Mouse (Mus musculus): ENCODE measurements around the gene Nlgn1.

Nlgn1 gene

DNA sequence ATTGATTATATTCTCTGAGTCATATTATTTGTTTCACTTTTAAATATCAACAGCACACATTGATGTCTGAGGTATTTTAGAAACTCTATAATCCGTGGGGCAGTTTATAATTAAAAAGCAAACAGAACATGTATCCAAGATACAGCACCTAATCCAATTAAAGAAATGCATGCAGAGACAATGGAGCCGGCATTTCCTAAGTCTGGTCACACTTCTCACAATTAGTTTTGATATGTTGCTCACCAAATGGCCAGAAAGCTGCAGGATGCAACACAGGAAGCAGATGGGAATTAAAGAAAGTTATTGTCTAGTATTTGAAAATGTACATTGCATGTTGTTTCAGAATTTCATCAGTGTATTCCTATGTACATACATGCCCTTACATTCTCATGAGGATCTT, 550.6 kb downstream of the Nlgn1 start:
- DNase-seq: no peak

DNA sequence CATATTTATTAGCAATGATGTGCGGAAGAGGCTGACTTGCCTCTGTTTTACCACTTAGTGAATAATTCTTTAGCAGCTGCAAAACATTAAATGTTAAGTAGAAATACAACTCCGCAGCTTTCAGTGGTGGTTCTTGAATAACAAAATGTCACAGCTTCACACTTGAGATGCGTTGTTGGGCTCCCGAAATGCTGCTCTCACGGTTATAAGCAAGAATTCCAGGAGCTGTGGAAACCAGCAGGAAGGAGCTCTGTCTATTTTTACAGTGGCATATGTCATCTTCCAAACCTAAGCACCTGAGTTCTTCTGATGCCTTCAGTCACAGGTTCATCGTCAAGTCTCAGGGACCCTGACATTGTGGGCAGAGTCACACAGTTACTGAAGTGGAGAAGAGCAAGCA, 556.8 kb downstream of the Nlgn1 start:
- DNase-seq: no peak

DNA sequence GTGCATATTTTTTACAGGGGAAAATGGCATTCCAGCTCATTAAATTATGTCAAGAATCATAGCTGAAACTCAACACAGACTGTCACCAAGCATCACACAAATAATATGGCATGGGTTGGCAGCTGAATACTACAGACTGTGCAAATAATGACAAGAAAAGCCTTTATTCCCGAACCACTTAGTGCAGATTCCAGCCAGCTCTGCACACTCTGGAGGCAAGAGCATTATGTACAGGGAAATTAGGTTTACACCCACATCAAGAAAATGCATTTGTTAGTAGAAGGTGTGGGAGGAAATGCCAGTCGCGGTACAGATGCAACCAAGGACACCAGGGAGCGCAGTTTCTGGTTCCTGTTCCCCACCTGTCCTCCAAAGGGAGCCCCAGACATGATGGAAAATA, 558.4 kb downstream of the Nlgn1 start:
- peak; percentile 68 for DNase-seq

DNA sequence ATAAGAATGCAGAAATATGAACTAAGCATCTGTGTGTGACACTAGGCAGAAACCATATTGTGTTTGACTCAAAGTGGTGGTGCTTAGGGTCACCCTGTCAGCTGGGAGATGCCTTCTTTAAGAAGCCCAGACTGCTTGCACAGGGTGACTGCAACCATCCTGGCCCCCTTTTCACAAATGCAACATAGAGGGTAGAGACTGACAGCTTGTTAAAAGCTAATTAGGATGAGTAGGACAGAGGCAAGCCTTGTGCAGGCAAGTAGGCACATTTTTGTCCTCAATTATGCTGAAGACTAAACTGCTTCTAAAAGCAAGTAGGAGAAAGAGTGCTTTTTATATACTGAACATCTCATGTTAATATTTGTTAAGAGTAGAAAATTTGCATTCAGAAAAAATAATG, 558.8 kb downstream of the Nlgn1 start:
- peak; percentile 17 for DNase-seq

DNA sequence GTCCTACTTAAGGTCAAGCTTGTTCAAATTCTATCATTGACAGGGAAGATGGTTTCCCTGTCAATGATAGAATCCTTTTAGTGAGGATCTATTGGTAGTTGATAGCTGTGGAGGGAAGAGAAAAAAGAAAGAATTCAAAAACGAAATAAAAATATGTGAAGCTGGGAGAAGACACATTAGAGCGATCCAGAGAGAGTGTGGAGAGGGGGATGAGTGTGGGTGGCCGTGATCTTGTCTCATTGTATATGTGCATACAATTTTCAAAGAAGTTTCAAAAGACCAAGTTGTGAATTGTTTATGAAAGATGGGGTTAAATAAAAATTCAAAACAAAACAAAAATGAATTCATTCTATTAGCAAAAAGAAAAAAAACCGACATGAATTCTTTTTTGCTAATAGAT, 568.6 kb downstream of the Nlgn1 start:
- no peak for DNase-seq

DNA sequence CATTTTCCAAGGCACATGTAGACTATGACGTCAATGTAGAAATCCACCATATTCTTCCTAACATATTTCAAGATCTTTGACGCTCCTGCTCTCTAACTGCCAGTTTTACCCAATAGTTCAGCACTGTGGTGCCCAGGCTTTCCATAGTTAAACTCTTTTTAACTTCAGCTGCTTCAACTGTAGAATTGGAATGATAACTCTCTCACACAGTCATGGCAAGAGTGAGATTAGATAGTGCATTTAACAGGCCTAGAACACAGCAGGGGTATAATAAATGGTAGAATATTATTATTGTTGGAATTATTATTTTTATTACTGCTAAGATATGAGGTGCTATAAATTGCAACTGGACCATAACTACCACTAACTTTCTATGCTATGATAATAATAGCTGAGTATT, 574.4 kb downstream of the Nlgn1 start:
- DNase-seq: no peak

DNA sequence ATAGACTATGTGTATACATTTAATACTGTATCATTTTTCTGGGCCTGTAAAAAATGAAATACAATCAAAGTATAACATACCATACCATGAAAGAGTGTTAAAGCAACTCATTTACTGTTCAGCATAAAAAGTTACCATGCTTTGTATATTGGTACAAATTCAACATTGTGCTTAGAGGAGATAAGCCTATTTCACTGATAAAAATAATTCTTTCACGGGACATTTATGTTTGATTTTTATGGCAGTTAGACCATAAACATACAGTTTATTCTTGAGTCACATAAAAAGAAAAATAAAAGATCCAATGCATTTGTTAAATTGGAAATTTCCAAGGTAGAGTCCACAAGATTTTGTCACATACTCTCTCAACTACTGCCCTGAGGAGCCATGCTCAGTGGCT, 608.1 kb downstream of the Nlgn1 start:
- no peak for DNase-seq

DNA sequence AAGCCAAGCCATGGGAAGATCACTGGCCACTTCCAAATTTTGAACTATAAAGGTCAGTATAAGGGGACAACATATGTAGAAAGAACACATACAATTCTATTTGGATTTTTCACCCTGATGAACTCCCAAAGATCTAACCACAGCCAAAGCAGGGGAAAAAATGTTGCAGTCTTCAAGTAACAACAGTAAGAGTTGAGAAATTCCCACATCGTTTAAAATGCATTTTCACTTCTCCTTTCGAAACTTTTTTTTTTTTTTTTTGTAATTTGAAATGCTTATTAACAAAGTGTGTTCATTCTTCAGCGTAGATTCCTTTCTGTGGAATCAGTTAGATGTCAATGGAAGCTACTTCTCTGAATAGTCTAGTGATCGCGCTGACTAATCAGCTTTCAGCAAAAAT, 610.8 kb downstream of the Nlgn1 start:
- DNase-seq: no peak

DNA sequence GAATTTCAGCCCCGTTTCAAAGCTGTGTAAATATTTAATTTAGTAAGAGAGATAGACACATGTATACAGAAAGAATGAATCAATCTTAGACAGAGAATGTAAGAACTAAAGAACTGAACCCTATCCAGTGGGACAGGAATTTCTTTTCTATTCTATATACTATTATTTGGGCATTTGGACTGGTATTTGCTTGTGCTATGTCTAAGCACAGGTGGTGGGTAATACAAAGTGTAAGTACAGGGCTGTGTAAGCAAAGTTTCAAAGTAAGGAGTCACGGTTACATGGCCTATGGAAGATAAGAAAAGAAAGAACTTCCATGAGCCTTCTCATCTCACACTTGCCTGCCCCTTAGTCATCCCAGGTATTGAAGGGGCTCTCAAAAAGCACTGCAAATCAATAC, 624.9 kb downstream of the Nlgn1 start:
- DNase-seq: no peak

DNA sequence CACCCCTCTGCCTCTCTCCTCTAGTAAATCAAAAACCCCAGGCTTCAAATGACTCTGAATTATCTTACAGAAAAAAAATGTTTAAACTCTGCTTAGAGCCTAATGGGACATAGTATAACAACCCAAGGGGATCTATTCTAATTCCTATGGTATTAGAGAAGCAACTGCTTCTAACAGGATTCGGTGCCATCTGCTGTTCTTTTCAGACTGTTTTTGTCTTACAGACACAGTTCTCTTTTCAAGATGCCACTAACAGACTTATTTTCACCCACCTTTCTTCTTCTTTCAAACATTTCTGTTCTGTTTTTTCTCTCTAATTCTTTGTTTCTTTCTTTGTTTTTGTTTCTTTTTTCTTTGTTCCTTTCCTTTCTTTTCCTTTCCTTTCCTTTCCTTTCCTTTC, 635.0 kb downstream of the Nlgn1 start:
- DNase-seq: no peak

DNA sequence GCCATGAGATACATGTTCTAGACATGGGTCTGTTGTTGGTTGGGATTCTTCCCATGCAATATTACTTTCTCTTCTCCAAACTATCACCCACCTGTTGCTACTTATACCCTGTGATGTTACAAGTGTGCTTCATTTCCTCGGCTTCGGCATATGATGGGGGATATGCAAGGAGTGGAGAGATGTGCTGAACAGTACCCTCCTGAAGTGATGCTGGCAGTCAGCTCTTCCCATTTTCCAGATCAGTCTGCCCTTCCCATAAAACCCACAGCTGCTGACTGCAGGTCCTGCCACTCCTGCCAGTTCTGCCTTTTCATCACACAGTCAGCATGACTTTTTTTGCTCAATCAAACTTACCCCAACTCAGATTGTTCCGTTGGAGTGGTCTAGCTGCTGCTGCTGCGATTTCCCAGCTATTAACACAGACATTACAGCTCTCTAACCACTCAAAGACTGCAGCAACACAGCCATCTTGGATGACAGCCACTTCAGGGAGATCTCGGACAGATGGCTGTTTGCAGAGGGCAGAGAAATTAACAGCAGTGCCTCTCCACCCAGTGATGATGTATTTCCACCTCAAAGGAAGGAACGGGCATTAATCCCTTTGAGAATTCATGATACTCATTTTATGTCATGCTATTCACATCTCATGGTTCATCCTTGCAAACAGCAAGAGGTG, 643.3 kb downstream of the Nlgn1 start:
- peak; percentile 36 for DNase-seq

DNA sequence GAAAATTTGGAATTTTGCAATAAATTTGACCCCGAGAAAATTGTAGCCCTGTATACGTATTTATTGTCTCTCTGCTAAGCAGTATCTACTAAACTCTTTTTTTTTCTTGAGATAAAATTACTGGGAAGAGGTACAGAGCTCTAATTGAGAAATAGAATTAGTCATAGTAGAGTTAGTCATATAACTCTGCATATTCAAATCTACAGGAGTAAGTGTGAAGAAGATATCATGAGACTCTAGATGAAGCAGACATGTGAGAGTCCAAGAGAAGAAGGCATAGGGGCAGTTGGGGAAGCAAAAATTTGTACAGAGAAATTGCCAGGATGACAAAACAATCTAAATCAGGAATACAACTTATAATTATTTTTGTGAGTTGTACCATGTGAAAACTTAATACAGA, 648.6 kb downstream of the Nlgn1 start:
- no peak for DNase-seq

DNA sequence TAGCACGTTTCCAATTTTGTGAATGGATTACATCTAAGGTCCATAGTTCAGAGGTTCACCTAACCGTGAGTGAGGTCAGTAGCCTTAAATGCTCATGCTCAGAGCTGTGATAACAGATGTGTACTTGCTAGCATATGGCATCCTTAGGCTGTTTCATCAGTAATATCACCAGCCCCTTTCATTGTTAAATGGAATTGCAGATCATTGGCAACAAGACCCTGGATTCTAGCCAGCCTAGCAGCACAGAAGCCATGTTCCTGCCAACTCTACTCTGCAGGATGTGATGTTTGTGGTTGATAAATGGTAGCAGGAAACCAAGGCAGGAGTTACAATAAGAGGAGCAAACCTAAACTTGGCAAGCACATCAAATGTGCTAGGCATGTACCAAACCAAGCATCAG, 652.9 kb downstream of the Nlgn1 start:
- DNase-seq: peak; percentile 81

DNA sequence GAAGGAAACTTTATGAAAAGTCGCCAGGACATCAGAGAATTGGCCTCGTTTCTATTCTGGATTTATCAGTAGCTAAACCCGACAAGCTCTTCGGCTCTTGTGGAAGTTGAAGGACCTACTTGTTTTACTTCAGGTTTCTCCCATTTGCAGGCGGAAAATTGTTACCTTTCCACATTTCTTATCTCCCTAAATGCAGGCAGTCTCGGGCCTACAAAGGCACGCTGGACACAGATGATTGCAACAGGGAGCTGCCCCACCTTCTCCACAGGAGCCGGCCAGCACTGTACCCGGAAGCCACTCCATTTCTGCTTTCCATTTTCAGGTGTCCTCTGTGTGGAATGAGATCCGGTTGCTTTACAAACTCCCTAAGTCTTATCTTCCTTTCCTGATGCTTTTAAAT, 656.4 kb downstream of the Nlgn1 start:
- no peak for DNase-seq

DNA sequence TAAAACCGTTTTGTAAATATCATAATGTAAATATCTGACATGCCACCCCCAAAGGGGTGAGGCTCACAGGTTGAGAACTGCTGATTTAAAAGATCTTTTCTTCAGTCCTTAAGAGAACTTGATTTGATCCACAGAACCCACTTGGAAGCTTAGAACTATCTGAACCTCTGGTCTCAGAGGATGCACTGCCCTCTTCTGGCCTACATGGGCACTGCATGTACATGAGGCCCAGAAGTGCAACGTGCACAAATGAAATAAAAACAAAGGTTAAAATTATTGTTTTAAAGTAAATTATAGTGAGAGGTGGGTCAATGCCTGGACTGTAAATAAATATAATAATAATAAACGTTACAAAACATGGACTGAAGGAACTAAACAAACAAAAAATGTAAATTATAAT, 657.2 kb downstream of the Nlgn1 start:
- DNase-seq: no peak

DNA sequence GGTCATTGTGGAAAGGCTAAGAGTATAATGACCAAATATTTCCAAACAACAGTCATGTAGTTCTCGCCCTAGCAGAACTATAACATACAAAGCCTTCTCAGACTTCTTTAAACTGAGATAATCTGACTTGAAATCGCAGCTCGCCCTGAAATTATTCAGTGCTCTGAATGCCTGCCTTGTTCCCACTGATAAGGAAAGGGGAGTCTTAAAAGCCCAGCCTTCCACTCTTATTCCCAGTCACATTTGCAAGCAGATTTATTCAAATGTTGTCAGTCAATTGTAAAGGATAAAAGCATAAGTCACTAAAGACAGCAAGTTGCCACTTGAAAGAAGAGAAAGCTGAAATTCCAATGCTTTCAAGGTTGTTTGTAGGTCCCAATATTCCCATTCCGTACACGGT, 658.9 kb downstream of the Nlgn1 start:
- DNase-seq: no peak

DNA sequence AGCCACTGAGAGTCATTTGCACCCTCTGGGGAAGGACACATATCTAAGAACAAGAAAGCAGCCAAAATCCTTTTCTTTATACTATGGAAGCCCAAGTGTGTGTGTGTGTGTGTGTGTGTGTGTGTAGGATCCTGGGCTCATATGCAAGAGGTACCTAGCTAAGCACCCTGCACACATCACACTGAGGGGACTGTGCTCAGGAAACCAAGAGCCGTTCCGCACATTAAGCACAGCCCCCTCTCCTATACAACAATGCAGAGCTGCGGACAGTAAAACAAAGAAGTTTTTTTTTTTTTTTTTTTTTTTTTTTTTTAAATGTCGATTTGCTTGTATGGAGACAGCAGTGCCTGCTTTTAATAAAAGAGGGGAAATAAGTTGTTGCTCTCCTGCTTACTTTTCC, 659.5 kb downstream of the Nlgn1 start:
- no peak for DNase-seq

DNA sequence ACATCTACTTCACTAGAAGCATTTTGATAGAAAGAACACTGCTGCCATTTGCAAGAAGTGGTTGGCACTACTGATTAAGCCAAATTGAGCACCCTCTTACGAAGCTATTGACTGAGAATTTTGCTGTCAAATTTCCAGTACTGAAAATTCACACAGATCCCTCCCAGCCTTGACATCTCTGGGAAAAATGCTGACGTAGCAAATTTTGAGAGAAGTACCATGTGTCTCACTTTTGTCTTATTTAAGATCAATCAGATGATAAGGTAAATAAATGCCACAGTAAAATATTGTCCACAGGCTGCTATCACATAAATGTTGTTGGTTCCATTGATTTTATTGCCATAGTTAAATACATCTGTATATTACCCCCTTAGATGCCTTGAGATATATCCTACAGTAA, 668.8 kb downstream of the Nlgn1 start:
- no peak for DNase-seq

DNA sequence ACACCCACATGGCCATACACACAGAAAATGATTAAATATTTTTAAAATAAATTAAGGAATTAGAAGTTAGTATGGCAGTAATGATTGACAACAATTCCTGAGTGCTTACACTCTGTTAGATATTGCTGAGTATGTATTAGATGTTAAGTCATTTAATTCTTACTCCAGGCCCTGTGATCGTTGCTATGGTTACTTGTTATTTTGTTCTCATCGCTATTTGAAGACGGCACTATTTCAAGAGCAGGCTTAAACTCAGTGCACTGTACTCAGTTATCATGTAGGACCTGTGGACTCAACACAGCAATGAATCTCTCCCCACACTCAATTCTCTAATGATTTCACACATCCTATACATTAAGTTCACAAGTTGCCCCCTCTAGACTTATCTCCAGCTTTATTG, 672.0 kb downstream of the Nlgn1 start:
- no peak for DNase-seq

DNA sequence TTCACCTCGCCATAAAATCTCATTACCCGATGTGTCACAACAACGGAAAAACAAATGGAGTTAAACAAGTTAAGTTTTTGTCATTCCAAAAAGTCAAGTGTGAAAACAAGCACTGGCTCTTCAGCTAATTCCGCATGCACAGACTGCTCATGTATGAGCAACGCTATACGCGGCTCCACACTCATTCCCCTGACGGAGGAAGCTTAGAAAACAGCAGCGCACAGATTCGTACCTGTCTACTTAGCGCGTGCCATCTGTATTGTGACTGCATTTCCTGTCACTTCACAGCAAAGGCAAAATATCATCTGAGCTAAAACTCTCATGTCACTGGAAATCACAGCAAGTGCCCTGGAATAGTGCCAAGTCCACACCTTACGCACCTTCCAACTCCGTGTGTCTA, 674.3 kb downstream of the Nlgn1 start:
- no peak for DNase-seq

DNA sequence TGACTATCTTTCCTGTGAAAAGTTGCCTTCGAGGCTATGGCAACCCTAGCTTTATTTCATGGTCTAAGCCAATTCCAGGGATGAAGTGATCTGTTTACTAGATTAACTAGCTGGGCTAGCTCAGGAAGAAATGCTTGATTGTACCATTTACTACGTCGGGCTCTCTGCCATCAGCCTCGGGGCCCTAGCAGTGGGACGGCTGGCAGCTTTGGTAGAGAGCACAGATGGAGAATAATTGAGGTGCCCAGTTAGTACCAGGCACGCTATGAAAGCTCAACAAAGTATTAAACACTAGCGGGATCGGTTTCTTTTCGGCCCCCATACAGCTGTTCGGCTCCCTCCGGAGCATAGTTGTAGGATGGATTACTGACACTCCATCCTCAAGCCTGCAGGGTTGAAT, 675.2 kb downstream of the Nlgn1 start:
- peak; percentile 71 for DNase-seq

DNA sequence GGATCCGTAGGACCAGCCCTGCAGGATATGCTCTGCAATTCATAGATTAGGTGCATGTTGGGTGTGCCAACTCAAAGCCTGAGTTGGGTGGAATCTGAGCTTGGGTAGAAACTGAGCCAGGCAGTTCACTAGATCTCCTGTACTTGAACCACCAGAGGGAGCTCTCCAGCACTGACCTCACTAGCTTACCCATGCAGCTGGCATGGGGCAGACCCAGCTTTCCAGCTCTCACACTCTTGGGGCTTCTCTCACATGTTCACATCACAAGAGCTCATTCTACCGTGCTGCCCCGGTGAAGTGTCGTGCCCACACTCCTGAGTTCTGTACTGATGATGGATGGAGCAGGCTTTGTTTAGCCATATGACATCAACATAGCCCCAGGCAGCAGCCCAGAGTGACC, 679.2 kb downstream of the Nlgn1 start:
- peak; percentile 52 for DNase-seq

DNA sequence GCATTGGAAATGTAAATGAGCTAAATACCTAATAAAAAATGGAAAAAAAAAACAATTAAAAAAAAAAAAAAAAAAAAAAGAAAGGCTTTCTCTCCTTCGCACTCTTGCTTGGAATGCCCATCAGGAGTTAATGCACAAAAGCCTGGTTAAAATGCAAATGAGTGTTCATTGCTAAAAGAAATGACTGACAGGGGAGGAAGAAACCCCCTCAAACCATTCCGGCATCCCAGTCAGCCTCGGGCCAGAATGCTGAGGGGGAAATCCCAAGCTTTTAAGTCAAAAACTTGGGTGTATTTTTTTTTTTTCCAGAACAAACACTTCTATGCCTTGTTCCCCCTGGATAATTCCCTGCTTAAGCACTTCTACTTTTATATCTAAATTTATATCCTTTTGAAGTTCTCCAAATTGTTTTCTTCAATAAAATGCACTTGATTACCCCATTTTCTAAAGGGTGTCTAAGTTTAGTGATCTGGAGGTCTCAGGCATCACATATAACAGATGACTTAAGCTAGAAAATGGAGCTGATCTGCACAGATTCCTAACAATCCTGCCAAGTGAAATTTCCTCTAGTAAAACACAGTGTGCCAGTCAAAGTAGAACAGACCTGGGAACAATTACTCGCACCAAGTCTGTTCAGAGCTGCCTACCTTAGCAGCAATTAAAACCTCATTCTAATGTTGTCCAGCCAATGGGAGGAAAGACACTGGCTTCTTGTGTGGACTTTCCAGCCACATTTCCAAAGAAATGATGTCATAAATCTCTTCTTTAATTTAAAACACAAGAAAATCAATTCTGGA, 686.2 kb downstream of the Nlgn1 start:
- DNase-seq: no peak

DNA sequence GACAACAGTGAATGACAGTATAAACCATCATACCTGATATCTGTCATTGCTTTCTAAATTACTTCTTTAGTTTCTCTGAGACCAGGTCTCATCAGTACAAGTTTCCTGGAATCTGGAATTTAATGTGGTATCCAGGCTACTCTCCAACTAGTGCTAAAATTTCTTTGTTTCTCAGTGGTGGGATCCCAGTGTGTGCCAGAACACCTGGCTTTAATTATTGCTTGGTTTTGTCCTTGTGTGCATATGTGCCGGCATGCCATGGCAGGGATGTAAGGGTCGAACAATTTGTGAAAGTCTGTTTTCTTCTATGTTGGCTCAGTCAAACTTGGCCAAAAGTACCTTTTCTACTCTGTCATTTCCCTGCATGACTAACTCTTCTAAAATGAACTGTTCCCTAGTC, 703.1 kb downstream of the Nlgn1 start:
- DNase-seq: no peak

DNA sequence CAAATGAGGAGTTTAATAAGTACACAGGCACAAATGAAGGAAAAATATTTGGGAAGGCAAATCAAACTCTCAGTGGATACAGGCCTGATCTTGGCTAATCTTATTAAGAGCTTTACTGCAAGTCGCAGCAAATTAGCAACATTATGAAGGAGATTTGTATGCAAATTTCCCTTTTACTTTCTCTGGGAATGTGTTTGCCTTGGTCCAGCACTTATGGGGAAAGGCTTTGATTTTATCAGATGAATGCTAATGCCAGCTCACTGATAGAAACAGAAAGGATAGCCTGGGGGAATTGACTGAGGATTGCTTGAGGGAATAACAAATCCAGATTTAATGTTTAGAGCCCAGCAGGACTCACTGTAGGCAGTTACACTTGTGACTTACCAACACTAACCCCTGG, 725.7 kb downstream of the Nlgn1 start:
- no peak for DNase-seq

All from layer of hippocampus, adult 9-11 months (tissue).